Mouse (Mus musculus) heart, adult 18-20 months (tissue): ENCODE measurements around the gene Mpig6b. TPM values are rescaled to one million over a fixed set of nuclear protein-coding genes. Genes with fewer than 3 reads are reported as not detected.
A peak's percentile ranks its signal among the peaks of the same experiment; 100 is the strongest.

Experiments used
- DNase-seq, 2 experiments: peaks; one replicate each; pipeline ENCODE4 v3.0.0; 2021 to 2022; ENCODE audit warnings: mixed read lengths in 1 of 2
- total RNA-seq, 2 experiments: library from RNA; stranded (reverse); gene quantifications; 2 replicates each; pipeline ENCODE4 v1.2.3; 2021

The Mpig6b gene
- total RNA-seq, 2 experiments from 2014 or later = 0.31 to 0.87 TPM

DNA sequence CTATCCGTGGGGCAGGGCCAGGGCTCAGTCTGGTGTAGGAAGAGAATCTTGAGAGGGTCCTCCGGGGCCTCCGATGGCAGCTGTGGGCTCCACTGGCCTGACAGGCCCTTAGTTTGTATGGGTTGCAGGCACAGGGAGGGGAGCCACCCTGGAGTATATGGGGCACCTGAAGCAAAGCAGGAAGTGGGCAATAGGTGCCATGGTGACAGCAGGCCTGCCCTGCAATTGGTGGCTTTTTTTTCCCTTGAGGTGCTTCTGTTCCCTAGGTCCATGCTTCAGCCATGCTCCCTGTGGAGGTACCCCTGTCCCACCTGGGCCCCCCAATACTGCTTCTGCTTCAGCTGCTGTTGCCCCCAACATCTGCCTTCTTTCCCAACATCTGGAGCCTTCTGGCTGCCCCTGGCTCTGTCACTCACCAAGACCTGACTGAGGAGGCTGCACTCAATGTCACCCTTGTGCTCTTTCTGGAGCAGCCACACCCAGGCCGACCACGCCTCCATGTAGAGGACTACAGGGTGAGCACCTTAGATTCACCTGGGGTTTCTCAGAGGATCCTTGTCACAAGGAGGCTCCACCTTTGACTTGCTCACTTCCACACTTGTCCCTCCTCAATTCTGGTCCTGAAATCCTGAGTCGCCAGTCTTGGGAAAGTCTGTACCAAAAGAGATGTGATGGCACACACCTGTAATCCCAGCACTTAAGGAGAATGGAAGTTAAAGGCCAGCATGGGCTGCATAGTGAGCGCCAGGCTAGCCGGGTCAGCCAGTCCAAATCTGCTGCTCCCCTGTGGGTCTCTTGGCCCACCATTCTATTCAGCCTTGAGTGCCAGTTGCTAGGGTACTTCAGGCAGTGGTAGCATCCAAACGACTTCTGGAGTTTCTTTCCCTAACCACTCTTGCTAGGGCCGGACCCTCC is 48.9 kb downstream of the Mpig6b start:
- DNase-seq = no peak

DNA sequence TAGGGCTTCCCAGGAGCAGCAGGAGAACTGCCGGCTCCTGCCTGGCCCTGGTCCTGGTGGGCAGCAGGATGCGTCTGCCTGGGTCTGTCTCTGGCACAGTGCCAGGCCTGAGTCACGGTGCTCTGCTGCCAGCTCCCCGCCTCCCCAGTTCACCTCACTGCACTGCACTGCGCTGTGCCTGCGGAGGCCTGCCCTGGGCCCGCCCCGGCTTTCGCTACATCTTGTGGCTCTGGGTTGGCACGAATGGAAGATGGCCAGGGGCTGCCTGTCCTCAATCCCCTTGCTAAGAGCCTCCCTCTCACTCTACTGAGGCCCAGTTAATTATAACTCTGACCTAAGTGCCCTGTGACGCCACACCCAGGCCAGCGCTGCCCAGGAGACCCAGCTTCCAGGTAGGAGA is 49.6 kb downstream of the Mpig6b start, which contains the start of gene Vwa7:
Vwa7 (plus strand) TSS at position 204 of the 400 bp plus-strand sequence.
- peak; percentile 48 to 57 for DNase-seq

DNA sequence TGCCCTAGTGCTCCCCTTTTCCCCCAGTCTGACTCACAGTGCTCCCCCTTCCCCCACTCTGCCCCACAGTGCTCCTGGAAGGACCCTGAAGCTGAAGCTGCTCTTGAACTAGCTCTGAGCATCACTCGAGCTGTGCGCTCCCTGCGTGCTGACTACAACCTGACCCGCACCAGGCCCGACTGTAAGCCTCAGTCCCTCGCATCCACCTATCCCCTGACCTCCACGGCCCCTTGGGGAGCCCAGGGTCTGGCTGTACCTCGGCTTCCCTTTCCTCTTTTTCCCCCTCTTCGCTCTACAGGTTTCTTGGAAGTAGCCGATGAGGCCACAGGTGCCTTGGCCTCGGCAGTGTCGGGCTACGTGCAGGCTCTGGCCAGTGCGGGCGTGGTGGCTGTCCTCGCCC is 50.7 kb downstream of the Mpig6b start:
- DNase-seq = no peak

DNA sequence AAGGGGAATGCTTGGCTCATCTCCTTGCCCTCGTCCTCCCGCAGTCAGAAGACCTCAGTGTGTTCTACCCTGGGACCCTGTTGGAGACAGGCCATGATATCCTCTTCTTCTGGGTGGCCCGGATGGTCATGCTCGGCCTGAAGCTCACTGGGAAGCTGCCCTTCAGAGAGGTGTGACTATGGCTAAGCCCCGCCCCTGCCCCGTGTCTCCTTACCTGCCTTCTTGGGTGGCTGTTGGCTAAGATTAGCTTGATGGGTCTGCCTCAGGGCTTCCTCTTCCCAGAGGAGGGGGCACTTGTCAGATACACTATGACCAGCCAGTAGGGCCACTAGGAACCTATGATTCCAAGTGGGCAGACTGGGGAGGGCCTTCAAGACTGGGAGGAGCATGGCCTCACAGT is 52.8 kb downstream of the Mpig6b start:
- DNase-seq = no peak

Other genes with a start within 250 kb of the Mpig6b start
- 1 to 10 TPM; 8.5 to 9.5 TPM for gene Stk19, start 229.2 kb downstream of the Mpig6b start, total RNA-seq
- 10 to 100 TPM in 1 of 2 experiments, 1 to 10 TPM in 1; 9.8 to 13.3 TPM for gene Dxo, start 229.2 kb downstream of the Mpig6b start, total RNA-seq
- 10 to 100 TPM; 20.5 to 21.0 TPM for gene Skiv2l, start 216.0 kb downstream of the Mpig6b start, total RNA-seq
- 10 to 100 TPM; 14.4 to 15.2 TPM for gene Nelfe, start 215.8 kb downstream of the Mpig6b start, total RNA-seq
- gene Cfb, start 203.7 kb downstream of the Mpig6b start, total RNA-seq = 10 to 100 TPM in 1 of 2 experiments, 1 to 10 TPM in 1; 3.3 to 13.7 TPM
- 1 to 10 TPM; 7.4 to 7.7 TPM for gene Zbtb12, start 186.7 kb downstream of the Mpig6b start, total RNA-seq
- not detected for gene Gm20547, start 184.1 kb downstream of the Mpig6b start, total RNA-seq
- 1 to 10 TPM; 2.8 to 4.1 TPM for gene C2, start 167.9 kb downstream of the Mpig6b start, total RNA-seq
- gene Ehmt2, start 167.7 kb downstream of the Mpig6b start, total RNA-seq = 10 to 100 TPM; 38.1 to 42.7 TPM
- gene Slc44a4, start 151.7 kb downstream of the Mpig6b start, total RNA-seq = under 1 TPM in 1 of 2 experiments, not detected in 1; 0.62 TPM
- 10 to 100 TPM; 14.6 to 15.9 TPM for gene Neu1, start 134.9 kb downstream of the Mpig6b start, total RNA-seq
- 10 to 100 TPM; 15.5 to 68.2 TPM for gene Hspa1b, start 106.9 kb downstream of the Mpig6b start, total RNA-seq
- not detected for gene Gm20481, start 96.3 kb downstream of the Mpig6b start, total RNA-seq
- 10 to 100 TPM; 17.5 to 41.5 TPM for gene Hspa1a, start 94.0 kb downstream of the Mpig6b start, total RNA-seq
- gene Hspa1l, start 93.5 kb downstream of the Mpig6b start, total RNA-seq = 10 to 100 TPM in 1 of 2 experiments, 1 to 10 TPM in 1; 9.8 to 10.8 TPM
- 10 to 100 TPM; 16.3 to 18.0 TPM for gene Lsm2, start 84.3 kb downstream of the Mpig6b start, total RNA-seq
- gene Vars, start 65.2 kb downstream of the Mpig6b start, total RNA-seq = 10 to 100 TPM; 32.4 to 35.1 TPM
- 10 to 100 TPM; 13.1 to 14.1 TPM for gene Vwa7, start 49.6 kb downstream of the Mpig6b start, total RNA-seq
- not detected for gene Sapcd1, start 38.2 kb downstream of the Mpig6b start, total RNA-seq
- gene Msh5, start 19.4 kb downstream of the Mpig6b start, total RNA-seq = not detected
- 10 to 100 TPM; 30.4 to 32.4 TPM for gene Clic1, start 16.2 kb downstream of the Mpig6b start, total RNA-seq
- gene Ddah2, start 7.1 kb downstream of the Mpig6b start, total RNA-seq = 10 to 100 TPM; 14.0 to 19.8 TPM
- gene Ly6g6c, start 796 bp downstream of the Mpig6b start, total RNA-seq = not detected
- not detected for gene Ly6g6e, start 10.7 kb upstream of the Mpig6b start, total RNA-seq
- under 1 TPM in 1 of 2 experiments, not detected in 1; 0.57 TPM for gene Ly6g6d, start 11.9 kb upstream of the Mpig6b start, total RNA-seq
- gene Ly6g6f, start 19.4 kb upstream of the Mpig6b start, total RNA-seq = not detected
- 10 to 100 TPM; 55.1 to 59.5 TPM for gene Abhd16a, start 23.1 kb upstream of the Mpig6b start, total RNA-seq
- not detected for gene Ly6g5c, start 42.1 kb upstream of the Mpig6b start, total RNA-seq
- gene Ly6g5b, start 49.2 kb upstream of the Mpig6b start, total RNA-seq = not detected
- 10 to 100 TPM in 1 of 2 experiments, 1 to 10 TPM in 1; 7.3 to 10.5 TPM for gene Gpank1, start 55.3 kb upstream of the Mpig6b start, total RNA-seq
- gene Csnk2b, start 55.9 kb upstream of the Mpig6b start, total RNA-seq = 100 to 1,000 TPM; 149 to 150 TPM
- gene D17H6S53E, start 60.2 kb upstream of the Mpig6b start, total RNA-seq = 10 to 100 TPM; 25.3 to 28.5 TPM
- not detected for gene Apom, start 65.9 kb upstream of the Mpig6b start, total RNA-seq
- gene Bag6, start 69.0 kb upstream of the Mpig6b start, total RNA-seq = 100 to 1,000 TPM; 242 to 244 TPM
- 100 to 1,000 TPM; 125 to 144 TPM for gene Prrc2a, start 98.7 kb upstream of the Mpig6b start, total RNA-seq
- gene Aif1, start 109.9 kb upstream of the Mpig6b start, total RNA-seq = 1 to 10 TPM; 3.7 to 4.8 TPM
- 1 to 10 TPM; 2.0 to 3.3 TPM for gene Lst1, start 122.3 kb upstream of the Mpig6b start, total RNA-seq
- gene Ltb, start 128.3 kb upstream of the Mpig6b start, total RNA-seq = 10 to 100 TPM in 1 of 2 experiments, 1 to 10 TPM in 1; 1.5 to 12.1 TPM
- gene Tnf, start 135.8 kb upstream of the Mpig6b start, total RNA-seq = under 1 TPM; 0.25 to 0.28 TPM
- gene Lta, start 139.2 kb upstream of the Mpig6b start, total RNA-seq = 1 to 10 TPM in 1 of 2 experiments, not detected in 1; 1.0 TPM
- gene Gm16181, start 154.7 kb upstream of the Mpig6b start, total RNA-seq = not detected
- gene Atp6v1g2, start 167.5 kb upstream of the Mpig6b start, total RNA-seq = 1 to 10 TPM; 2.1 to 2.3 TPM
- 1 to 10 TPM; 8.2 to 8.3 TPM for gene Nfkbil1, start 169.6 kb upstream of the Mpig6b start, total RNA-seq
- 10 to 100 TPM; 77.3 to 83.1 TPM for gene Ddx39b, start 175.6 kb upstream of the Mpig6b start, total RNA-seq
- 100 to 1,000 TPM; 164 to 263 TPM for gene H2-D1, start 196.5 kb upstream of the Mpig6b start, total RNA-seq